Mouse (Mus musculus) CD4-positive helper T cell, adult 2 months (primary cell): ENCODE data around the gene Lipm.

Experiments used
- DNase-seq: peaks from one replicate; pipeline ENCODE4 v3.0.0-alpha.2; 2012; ENCODE audit warnings: low read depth, missing footprints, low spot score

Gene Lipm

DNA sequence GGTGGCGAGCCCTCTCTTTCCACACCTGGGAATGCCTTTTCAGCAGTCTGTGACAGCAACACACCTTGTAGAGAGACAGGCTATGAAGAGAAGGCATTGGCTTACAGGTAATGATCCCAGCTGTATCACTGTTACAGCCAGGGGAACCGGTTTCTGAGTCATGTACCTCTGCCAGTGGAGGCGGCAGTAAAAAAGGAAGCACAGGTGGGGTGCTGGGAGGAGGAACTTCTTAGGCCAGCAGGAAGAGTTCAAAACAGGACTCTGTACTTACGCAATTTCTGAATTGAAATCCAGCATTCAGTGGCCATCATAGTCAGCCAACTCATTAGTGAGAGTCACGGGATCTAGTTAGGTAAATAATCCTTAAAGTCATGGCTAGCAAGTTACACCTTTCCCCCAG is 65.2 kb downstream of the Lipm start, which contains the start of gene Ankrd22:
Gene Ankrd22 (minus strand): TSS at position 163 of the 400 bp plus-strand sequence.
- no peak for DNase-seq

DNA sequence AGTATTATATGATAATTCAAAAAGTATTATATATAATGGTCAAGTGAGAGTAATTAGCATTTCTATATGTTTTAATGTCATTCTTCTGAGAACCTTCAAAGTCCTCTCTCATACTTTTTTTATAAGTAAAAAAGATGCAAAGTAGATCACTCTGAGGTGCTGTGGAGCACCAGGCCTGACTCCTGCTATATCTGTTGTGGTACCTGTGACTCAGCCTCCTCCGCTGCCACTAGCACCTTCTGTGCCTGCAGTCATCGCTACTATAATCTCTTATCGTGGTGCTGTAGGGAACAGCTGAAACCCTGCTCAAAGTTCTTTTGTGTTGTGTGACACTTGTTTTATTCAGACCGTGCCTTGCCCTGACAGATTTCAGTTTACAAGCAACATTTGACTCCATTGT is 65.7 kb downstream of the Lipm start:
- no peak for DNase-seq

DNA sequence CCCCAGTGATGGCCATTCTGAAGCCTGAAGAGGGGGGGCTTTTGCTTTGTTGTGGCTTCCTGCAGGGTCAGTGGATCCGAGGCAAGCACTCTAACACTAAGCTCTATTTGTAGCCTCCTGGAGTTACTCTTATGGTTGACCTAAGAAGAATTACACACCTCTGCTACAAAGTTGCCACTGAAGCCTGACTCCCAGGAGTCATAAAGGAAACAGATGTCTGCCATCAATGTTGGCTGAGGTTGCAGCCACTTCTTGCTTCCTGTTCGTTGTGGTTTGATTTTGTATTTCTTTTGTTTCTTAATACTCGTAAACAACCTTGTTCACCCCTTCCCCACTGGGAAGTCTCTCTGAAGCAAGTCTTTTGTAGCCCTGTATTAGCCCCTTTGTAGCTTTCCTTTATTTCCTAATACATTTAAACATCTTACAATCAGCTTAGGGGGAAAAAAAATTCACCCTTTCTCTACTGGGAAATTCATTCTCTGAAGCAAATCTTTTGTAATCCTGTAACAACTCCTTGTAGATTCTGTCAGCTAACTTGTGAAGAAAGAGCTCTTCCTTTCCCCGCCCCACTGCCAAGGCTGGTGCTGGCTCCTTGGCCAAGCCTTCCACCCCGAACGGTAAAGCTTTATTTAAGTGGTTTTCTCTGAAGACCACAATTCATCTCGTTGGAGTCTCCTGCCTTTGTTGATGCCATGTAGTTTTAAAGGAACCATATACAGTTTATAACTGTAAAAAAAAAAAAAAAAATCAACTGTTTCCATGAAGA is 67.3 kb downstream of the Lipm start:
- peak; percentile 37 for DNase-seq

DNA sequence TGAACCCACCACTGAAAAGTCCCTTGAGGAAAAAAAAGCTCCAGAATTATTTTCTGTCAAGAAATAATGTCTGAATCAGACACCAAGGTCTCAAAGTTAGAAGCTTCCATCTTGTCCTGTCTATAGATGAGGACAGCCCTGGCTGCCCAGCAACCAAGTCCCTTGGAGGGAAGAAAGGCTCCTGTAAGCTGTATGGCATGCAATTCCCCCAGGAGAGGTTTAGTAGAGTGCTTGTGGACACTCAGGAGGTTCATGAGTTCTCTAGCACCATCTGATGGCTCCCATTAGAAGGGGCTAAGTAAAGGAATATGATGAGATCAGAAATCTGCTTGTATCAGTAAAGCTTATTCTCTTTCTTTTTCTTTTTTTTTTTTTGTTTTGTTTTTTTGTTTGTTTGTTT is 68.4 kb downstream of the Lipm start:
- no peak for DNase-seq

DNA sequence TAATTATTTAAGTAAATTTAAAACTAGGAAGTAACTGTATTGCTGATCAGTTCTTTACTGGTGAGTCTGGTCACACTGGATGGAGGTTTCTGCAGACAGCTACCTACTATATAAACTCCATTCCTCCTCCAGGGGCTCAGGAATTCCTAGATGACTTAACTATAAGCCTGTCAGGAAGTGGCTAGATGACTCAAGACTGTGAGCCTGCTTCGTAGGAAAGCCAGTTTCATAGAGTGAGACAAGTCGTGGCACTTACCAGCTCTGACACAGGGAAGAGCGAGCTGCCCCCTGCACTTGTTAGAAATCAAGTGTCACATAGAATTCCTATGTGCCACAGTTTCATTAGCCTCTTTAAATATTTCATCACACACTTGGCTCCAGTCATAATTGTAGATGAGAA is 70.4 kb downstream of the Lipm start:
- DNase-seq = no peak
